Mouse (Mus musculus) forebrain, embryonic 13.5 days (tissue): ENCODE results near the gene Tsku. TPM values are rescaled to one million over a fixed set of nuclear protein-coding genes. Genes with fewer than 3 reads are reported as not detected.
A peak's percentile ranks its signal among the peaks of the same experiment; 100 is the strongest.

Experiments used
- ATAC-seq: fragments of 200-750 bp; cut with Nextera tagmentation; 2 replicates; pipeline ENCODE4 v1.8.0; 2017
- H3K27ac ChIP-seq: fragments of 300-500 bp; sonication (generic); 2 replicates; pipeline ENCODE4 v1.5.1; 2015; ENCODE audit warnings: inconsistent platforms, mild to moderate bottlenecking, moderate library complexity
- H3K27me3 ChIP-seq: fragments of 300-500 bp; sonication (generic); 2 replicates; pipeline ENCODE4 v1.6.1; 2015; ENCODE audit warnings: mild to moderate bottlenecking, inconsistent platforms
- H3K36me3 ChIP-seq: fragments of 300-500 bp; sonication (generic); 2 replicates; pipeline ENCODE4 v1.6.1; 2015; ENCODE audit warnings: mild to moderate bottlenecking, inconsistent platforms; ENCODE audit not compliant: poor library complexity, severe bottlenecking
- H3K4me1 ChIP-seq: fragments of 300-500 bp; sonication (generic); 2 replicates; pipeline ENCODE4 v1.6.1; 2015; ENCODE audit warnings: inconsistent platforms
- H3K4me2 ChIP-seq: fragments of 300-500 bp; sonication (generic); 2 replicates; pipeline ENCODE4 v1.6.1; 2015; ENCODE audit warnings: inconsistent platforms, mild to moderate bottlenecking, moderate library complexity
- H3K4me3 ChIP-seq: fragments of 300-500 bp; sonication (generic); 2 replicates; pipeline ENCODE4 v1.5.1; 2015; ENCODE audit warnings: mild to moderate bottlenecking, inconsistent platforms
- H3K9ac ChIP-seq: fragments of 300-500 bp; sonication (generic); 2 replicates; pipeline ENCODE4 v1.6.1; 2015; ENCODE audit warnings: mild to moderate bottlenecking, inconsistent platforms
- H3K9me3 ChIP-seq: fragments of 300-500 bp; sonication (generic); replicated peaks from 2 replicates; pipeline ENCODE4 v1.6.1; 2016; ENCODE audit warnings: inconsistent platforms
- WGBS: fragments of 180-500 bp; shearing (Covaris S2); methylation state at CpG from one replicate; pipeline ENCODE4 v1.1.7; 2015; 5-methylcytosine and 5-hydroxymethylcytosine counted together
- polyA plus RNA-seq: library from polyadenylated mRNA; unstranded; fragments of >200 nt; fragmentation: Nextera tagmentation; extraction: Ambion mirVana; gene quantifications from 2 replicates; pipeline ENCODE4 v1.2.1, GENCODE M21; 2015

The Tsku gene
- polyA plus RNA-seq, 1 experiment from 2014 or later = 6.4 TPM

GRCm38 (mm10) chr7:98321083-98321482 lies 40.0 kb downstream of the Tsku start, which contains the start of gene Acer3:
Gene Acer3, minus strand, starts transcription at chr7:98321208.
- no peak within 1 kb of the TSS for H3K4me2 ChIP-seq
- ATAC-seq = no peak
- WGBS = 89% methylated on average over 2 of the region's 2 CpGs
- no peak within 1 kb of the TSS for H3K9ac ChIP-seq
- H3K9me3 ChIP-seq = no peaks in the 10 kb centered on the region
- H3K27ac ChIP-seq = no peak within 1 kb of the TSS
- H3K36me3 ChIP-seq = no peaks in the 10 kb centered on the region
- peaks cover 11% of the 10 kb centered on the region for H3K27me3 ChIP-seq
- peaks cover 14% of the 10 kb centered on the region for H3K4me1 ChIP-seq
- no peak within 1 kb of the TSS for H3K4me3 ChIP-seq

GRCm38 (mm10) chr7:98320006-98320556 lies 41.0 kb downstream of the Tsku start:
- H3K27me3 ChIP-seq = peaks cover 11% of the 10 kb centered on the region
- WGBS = 87% methylated on average over 7 of the region's 7 CpGs
- H3K9ac ChIP-seq = no peak overlapping the region
- no peak overlapping the region for H3K27ac ChIP-seq
- peaks cover 14% of the 10 kb centered on the region for H3K4me1 ChIP-seq
- no peak overlapping the region for H3K4me3 ChIP-seq
- ATAC-seq = no peak
- no peak overlapping the region for H3K4me2 ChIP-seq
- no peaks in the 10 kb centered on the region for H3K36me3 ChIP-seq
- H3K9me3 ChIP-seq = no peaks in the 10 kb centered on the region

GRCm38 (mm10) chr7:98316568-98316967 lies 44.6 kb downstream of the Tsku start:
- no peaks in the 10 kb centered on the region for H3K36me3 ChIP-seq
- no peaks in the 10 kb centered on the region for H3K4me1 ChIP-seq
- H3K9me3 ChIP-seq = no peaks in the 10 kb centered on the region
- peaks cover 4% of the 10 kb centered on the region; the same call in 1 of the 2 replicates for H3K27me3 ChIP-seq
- 40% methylated on average over 2 of the region's 2 CpGs for whole genome bisulfite sequencing
- ATAC-seq = no peak
- H3K4me3 ChIP-seq = no peak overlapping the region
- no peak overlapping the region for H3K4me2 ChIP-seq
- no peak overlapping the region for H3K9ac ChIP-seq
- H3K27ac ChIP-seq = no peak overlapping the region

GRCm38 (mm10) chr7:98315087-98315486 lies 46.0 kb downstream of the Tsku start:
- Histone ChIP-seq H3K4me2 (no peak overlapping the region), H3K4me1 (no peaks in the 10 kb centered on the region), H3K9ac (no peak overlapping the region), H3K27ac (no peak overlapping the region), H3K4me3 (no peak overlapping the region), H3K36me3 (no peaks in the 10 kb centered on the region), H3K9me3 (no peaks in the 10 kb centered on the region), H3K27me3 (0 out of 2 replicates have a peak, but pooled peaks cover 5% of the 10 kb centered on the region)
- ATAC-seq = no peak
- WGBS = 81% methylated on average over 2 of the region's 2 CpGs

GRCm38 (mm10) chr7:98312185-98312920 lies 48.8 kb downstream of the Tsku start:
- Histone ChIP-seq H3K27ac (no peak overlapping the region), H3K4me3 (no peak overlapping the region), H3K4me2 (no peak overlapping the region), H3K27me3 (0 out of 2 replicates have a peak, but pooled peaks cover 5% of the 10 kb centered on the region), H3K36me3 (no peaks in the 10 kb centered on the region), H3K9me3 (no peaks in the 10 kb centered on the region), H3K4me1 (peaks cover 15% of the 10 kb centered on the region), H3K9ac (no peak overlapping the region)
- WGBS = 70% methylated on average over 4 of the region's 4 CpGs
- no peak for ATAC-seq

- no peak for ATAC-seq
- 57% methylated on average over 6 of the region's 6 CpGs for whole genome bisulfite sequencing
- H3K9ac ChIP-seq = no peak overlapping the region
- H3K4me1 ChIP-seq = peaks cover 15% of the 10 kb centered on the region
- H3K4me2 ChIP-seq = no peak overlapping the region
- no peaks in the 10 kb centered on the region for H3K9me3 ChIP-seq
- no peaks in the 10 kb centered on the region for H3K36me3 ChIP-seq
- H3K27ac ChIP-seq = no peak overlapping the region
- H3K4me3 ChIP-seq = no peak overlapping the region
- H3K27me3 ChIP-seq = 0 out of 2 replicates have a peak, but pooled peaks cover 5% of the 10 kb centered on the region
Measured at GRCm38 (mm10) chr7:98310266-98310665, 50.9 kb downstream of the Tsku start.

GRCm38 (mm10) chr7:98309219-98310030 lies 51.7 kb downstream of the Tsku start:
- H3K36me3 ChIP-seq = no peaks in the 10 kb centered on the region
- H3K4me3 ChIP-seq = peak overlapping the region; percentile 78
- peak overlapping the region; percentile 87 for H3K9ac ChIP-seq
- peak overlapping the region; percentile 94 for H3K4me2 ChIP-seq
- under 1% methylated on average over 53 of the region's 53 CpGs for WGBS
- H3K27me3 ChIP-seq = 0 out of 2 replicates have a peak, but pooled peaks cover 5% of the 10 kb centered on the region
- peaks cover 15% of the 10 kb centered on the region for H3K4me1 ChIP-seq
- H3K27ac ChIP-seq = peak overlapping the region; percentile 35
- peak; percentile 99 for ATAC-seq
- H3K9me3 ChIP-seq = no peaks in the 10 kb centered on the region

GRCm38 (mm10) chr7:98308607-98309218 lies 52.4 kb downstream of the Tsku start:
- Histone ChIP-seq H3K4me2 (peak overlapping the region; percentile 94), H3K27ac (peak overlapping the region; percentile 35), H3K9ac (peak overlapping the region; percentile 87), H3K9me3 (no peaks in the 10 kb centered on the region), H3K27me3 (0 out of 2 replicates have a peak, but pooled peaks cover 5% of the 10 kb centered on the region), H3K36me3 (no peaks in the 10 kb centered on the region), H3K4me1 (peaks cover 15% of the 10 kb centered on the region), H3K4me3 (peak overlapping the region; percentile 78)
- WGBS = 0% methylated on average over 33 of the region's 33 CpGs
- no peak for ATAC-seq

- H3K4me2 ChIP-seq = peak overlapping the region; percentile 94
- H3K9me3 ChIP-seq = no peaks in the 10 kb centered on the region
- peaks cover 15% of the 10 kb centered on the region for H3K4me1 ChIP-seq
- 25% methylated on average over 9 of the region's 9 CpGs for WGBS
- no peak for ATAC-seq
- H3K4me3 ChIP-seq = peak overlapping the region; percentile 78
- no peak overlapping the region for H3K27ac ChIP-seq
- H3K9ac ChIP-seq = peak overlapping the region; percentile 87; the same call in 1 of the 2 replicates
- H3K27me3 ChIP-seq = 0 out of 2 replicates have a peak, but pooled peaks cover 5% of the 10 kb centered on the region
- no peaks in the 10 kb centered on the region for H3K36me3 ChIP-seq
Measured at GRCm38 (mm10) chr7:98307921-98308606, 53.1 kb downstream of the Tsku start.

- no peak overlapping the region for H3K4me3 ChIP-seq
- ATAC-seq = no peak
- no peak overlapping the region for H3K9ac ChIP-seq
- 0 out of 2 replicates have a peak, but pooled peaks cover 5% of the 10 kb centered on the region for H3K27me3 ChIP-seq
- no peak overlapping the region for H3K4me2 ChIP-seq
- H3K36me3 ChIP-seq = no peaks in the 10 kb centered on the region
- no peaks in the 10 kb centered on the region for H3K9me3 ChIP-seq
- peaks cover 15% of the 10 kb centered on the region for H3K4me1 ChIP-seq
- 92% methylated on average over 2 of the region's 2 CpGs for WGBS
- H3K27ac ChIP-seq = no peak overlapping the region
Measured at GRCm38 (mm10) chr7:98307411-98307810, 53.7 kb downstream of the Tsku start.
